Mouse (Mus musculus) myocyte (in vitro differentiated cells): Measurements from ENCODE around the gene Ctse.

Experiments
- CEBPB ChIP-seq: IDR thresholded peaks from 2 replicates; pipeline ENCODE4 v1.6.1; 2011; ENCODE audit warnings: mild to moderate bottlenecking, moderate library complexity; ENCODE audit not compliant: poor library complexity, insufficient read depth, severe bottlenecking
- E2F4 ChIP-seq: IDR thresholded peaks from one replicate; pipeline ENCODE4 v1.6.1; 2011; ENCODE audit warnings: mild to moderate bottlenecking, control low read depth, moderate library complexity; ENCODE audit not compliant: insufficient read depth
- MAX ChIP-seq: IDR thresholded peaks from one replicate; pipeline ENCODE4 v1.6.1; 2011; ENCODE audit warnings: low read depth, mild to moderate bottlenecking, control low read depth
- MYOD1 ChIP-seq, 3 experiments: IDR thresholded peaks; one replicate each; pipeline ENCODE4 v1.6.1; 2011; ENCODE audit warnings: control low read depth in 2 of 3, low read depth in 2 of 3, mild to moderate bottlenecking in 2 of 3, moderate library complexity in 1 of 3; ENCODE audit not compliant: insufficient read length in 2 of 3, control insufficient read depth in 1 of 3
- MYOG ChIP-seq, 3 experiments: IDR thresholded peaks; one replicate each; pipeline ENCODE4 v1.6.1; 2011; ENCODE audit warnings: control low read depth in 2 of 3, low read depth in 2 of 3, mild to moderate bottlenecking in 2 of 3; ENCODE audit not compliant: insufficient read length in 2 of 3, control insufficient read depth in 1 of 3, insufficient read depth in 1 of 3
- POLR2A ChIP-seq: IDR thresholded peaks from one replicate; pipeline ENCODE4 v1.6.1; 2011; ENCODE audit warnings: low read depth, mild to moderate bottlenecking, control low read depth, moderate library complexity; ENCODE audit not compliant: insufficient read length
- POLR2AphosphoS2 ChIP-seq: IDR thresholded peaks from one replicate; pipeline ENCODE4 v1.6.1; 2011; ENCODE audit warnings: low read depth, control low read depth; ENCODE audit not compliant: insufficient read length
- REST ChIP-seq: IDR thresholded peaks from one replicate; pipeline ENCODE4 v1.6.1; 2011; ENCODE audit warnings: mild to moderate bottlenecking, control low read depth, moderate library complexity; ENCODE audit not compliant: insufficient read depth, insufficient read length
- TCF12 ChIP-seq: IDR thresholded peaks from one replicate; pipeline ENCODE4 v1.6.1; 2011; ENCODE audit warnings: mild to moderate bottlenecking, control low read depth; ENCODE audit not compliant: poor library complexity, insufficient read depth, severe bottlenecking
- USF1 ChIP-seq: IDR thresholded peaks from one replicate; pipeline ENCODE4 v1.6.1; 2011; ENCODE audit warnings: low read depth, mild to moderate bottlenecking, control low read depth, moderate library complexity

DNA sequence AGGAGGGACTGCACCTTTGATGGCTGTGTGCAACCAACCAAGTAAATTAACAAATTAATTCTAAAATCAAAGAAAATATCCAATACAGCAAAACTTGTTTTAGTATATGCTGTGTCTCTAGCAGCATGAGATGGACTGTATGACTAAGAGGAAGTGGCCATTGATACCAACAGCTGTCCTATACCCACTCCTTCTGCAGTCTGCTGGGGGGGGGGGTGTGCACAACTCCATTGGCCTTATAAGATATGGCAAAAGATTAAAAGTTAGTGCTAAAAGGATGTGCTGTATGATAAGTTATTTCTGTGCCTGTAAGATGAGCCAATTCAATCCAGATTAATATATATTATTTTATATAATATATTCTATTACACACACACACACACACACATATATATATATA, 3.6 kb upstream of the Ctse start:
- TF ChIP-seq USF1 (no peak), POLR2A (no peak), E2F4 (no peak), MAX (no peak), REST (no peak), POLR2AphosphoS2 (no peak), CEBPB (no peak), TCF12 (no peak), MYOD1 (IDR thresholded peaks at IDR 0.05; ENCODE audit: control insufficient read depth in 1 of 3, insufficient read length in 2 of 3, low read depth in 2 of 3) (no peak), MYOG (IDR thresholded peaks at IDR 0.05; ENCODE audit: control insufficient read depth in 1 of 3, insufficient read depth in 1 of 3, insufficient read length in 2 of 3, low read depth in 2 of 3) (no peak)
